Mouse (Mus musculus) CD8-positive naive resting alpha-beta T cell, adult 2 months (primary cell): ENCODE data around the gene Cstl1.
"Not testable (repeated sequence)": the region's sequence is repeated elsewhere in the genome, so short reads cannot be mapped to it uniquely, and the experiment has no call there.

Experiments
- DNase-seq, 2 experiments: peaks; one replicate each; pipeline ENCODE4 v3.0.0; 2022; ENCODE audit warnings: low read depth in 2 of 2, low spot score in 2 of 2

The Cstl1 gene

DNA sequence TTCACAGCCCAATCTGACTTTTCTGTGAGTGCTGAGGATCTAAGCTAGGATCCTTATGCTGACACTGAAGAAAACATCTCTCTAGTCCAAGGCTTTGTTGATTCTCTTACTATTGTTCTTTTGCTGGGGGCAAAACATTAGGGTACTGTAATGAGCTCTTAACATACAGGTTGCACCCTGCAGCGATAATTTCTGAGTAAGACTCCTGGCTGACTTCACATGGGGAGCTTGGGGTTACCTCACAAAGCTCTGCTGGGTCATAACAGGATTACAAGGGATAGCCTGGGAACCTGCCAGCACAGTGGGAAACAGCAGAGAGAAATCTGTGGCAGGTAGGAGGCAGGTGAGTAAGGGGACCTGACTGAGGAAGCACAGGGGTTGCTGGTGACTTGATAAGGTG is at the start of gene Cstl1:
Cstl1 (plus strand) TSS at position 301 of the 400 bp plus-strand sequence.
- DNase-seq, result no peak

DNA sequence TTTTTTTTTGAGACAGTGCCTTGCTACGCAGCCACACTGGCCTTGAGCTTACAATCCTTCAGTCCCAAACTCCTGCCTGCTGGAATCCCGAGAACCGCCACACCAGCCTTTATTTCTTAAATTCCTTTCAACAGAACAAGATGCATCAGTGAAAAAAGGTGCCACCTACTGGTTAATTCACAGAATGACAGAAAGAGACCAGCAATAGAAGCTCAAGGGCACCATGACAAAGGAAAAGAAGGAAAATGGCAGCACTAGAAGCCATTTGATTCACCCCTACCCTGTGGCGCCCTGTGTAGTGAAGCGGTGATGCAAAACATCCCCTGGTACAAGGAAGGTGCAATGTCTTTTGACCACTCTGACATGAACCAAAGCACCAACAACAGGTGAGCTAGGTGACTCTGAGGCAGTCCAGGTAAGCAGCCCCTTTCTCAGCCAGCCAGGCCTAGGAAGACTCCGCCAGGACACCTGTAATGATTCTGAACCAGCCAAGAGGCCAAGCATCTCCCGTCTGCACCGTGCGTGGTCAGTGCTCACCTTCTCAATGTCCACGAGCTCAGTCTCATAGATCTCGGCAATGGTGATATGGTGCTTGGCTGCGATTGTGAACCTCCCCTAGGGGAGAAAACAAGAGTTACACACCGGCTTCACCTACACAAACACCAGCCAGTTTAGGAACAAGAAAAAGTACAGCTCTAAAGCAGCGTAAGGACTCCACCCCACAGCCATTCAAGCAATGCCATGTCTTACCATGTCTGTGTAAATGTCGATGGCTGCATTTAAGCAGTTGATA is 43.6 kb upstream of the Cstl1 start:
- DNase-seq, result no peak

DNA sequence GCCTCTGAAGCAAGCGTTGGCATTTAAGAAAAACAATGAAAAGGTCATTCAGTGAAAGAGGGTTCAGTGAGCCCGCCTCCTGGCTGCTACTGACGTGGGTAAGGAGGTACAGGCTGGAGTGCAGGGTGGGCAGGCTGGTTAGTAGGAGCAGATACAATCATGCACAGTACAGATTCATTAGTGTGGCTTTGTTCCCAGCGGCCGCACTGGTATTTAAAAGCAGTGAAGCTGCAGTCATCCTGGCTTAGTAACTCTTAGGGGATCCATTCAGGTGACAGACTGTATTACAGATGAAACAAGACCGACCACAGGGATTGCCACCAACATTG is 43.0 kb upstream of the Cstl1 start:
- DNase-seq, result no peak

DNA sequence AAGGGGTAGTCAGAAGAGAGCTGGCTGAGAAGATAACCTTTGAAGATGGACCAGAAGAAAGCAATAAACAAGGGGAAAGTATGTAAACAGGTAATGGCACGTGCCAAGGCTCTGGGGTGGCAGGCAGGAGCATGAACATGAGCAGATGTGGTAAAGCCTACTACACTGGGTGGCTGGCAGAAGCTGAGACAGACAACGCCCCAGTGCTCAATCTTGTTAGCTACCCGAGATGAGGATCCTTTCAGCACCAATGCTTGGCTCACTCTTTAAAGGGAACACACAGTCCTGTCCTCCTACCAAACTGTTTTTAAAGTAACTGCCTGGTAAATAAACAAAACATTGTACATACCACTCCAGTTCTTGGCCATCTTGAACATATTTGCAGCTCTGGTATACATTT is 37.8 kb upstream of the Cstl1 start:
- no peak for DNase-seq

DNA sequence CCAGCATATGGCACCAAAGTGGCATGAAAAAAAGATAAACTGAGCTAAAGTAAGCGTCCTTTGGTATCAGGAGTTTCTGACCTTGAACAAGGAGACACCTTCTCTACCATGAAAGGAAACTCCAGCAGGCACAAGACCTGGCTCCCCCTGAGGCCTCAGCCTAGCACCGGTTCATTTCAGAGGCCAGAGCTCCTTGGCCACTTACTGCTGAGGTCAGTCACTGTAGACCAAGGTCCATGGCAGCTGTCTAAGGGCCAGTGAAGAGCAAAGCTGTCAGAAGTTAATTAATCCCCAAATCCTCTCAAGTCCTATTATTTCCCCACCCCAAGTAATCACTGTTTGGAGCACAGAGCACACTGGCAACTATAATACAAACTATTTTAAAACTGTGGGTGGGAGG is 33.1 kb upstream of the Cstl1 start:
- DNase-seq, result no peak

DNA sequence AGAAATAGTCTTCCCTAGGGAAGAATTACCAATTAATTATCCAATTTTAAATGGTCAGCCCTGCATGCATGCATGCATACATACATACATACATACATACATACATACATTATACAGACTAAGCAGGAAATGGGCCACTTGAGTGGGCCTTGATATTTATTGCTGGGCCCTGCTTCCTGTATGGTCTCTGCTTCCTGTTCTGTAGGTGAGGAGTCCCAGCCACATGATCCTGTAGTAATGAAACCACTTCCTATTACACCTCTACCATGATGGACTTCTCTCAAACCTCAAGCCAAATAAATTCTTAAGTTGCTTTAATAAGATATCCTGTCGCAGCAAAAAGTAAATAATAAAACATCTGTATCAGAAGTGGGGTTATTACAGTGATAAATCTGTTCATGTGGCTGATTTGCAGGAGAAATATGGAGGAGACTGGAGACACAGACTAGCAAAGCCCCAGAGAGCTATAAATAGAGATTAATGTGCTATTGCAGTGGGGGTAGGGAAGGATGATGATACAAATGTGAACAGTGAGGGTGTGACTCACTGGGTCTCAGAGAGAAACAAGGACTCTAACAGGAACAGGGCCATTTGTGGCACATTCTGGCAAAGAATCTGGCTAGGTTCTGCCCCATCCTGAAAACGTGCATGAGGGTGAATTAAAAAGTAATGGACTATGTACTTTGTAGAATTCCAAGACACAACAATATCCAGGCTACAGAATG is 30.7 kb upstream of the Cstl1 start:
- DNase-seq, result no peak

DNA sequence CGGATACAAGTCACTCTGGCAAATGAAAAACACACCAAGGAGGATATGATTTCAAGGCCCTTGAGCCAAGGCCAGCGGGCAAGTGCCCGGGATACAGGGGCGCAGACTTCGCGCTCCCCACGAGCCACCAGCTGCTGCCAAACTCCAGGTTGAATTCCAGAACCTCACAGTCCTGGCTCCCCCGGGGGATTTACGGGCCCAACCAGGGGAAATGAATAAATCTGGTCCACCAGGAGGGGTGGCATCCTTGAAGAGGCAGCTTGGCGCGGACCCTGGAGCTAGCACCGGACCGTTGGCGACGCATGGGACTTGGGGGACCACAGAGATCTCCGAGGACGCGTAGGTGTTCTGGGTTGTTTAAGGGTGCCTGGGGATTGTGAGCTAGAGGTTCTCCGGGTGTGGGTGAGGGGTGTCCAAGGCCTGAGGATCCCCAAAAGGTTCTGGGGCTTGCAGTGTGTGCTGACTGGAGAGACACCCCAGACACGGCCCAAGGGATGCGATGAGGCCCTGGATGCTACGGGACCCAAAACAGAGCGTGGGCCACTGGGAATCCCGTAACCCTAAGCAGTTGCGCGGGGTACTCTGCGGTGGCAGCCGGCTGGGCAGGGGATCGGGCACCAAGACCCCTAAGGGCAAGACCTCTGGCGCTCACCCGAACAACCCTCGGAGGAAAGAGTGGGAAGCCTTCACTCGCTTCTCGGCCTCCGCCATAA is 18.4 kb upstream of the Cstl1 start:
- peak in 1 of 2 experiments; percentile 2 for DNase-seq

DNA sequence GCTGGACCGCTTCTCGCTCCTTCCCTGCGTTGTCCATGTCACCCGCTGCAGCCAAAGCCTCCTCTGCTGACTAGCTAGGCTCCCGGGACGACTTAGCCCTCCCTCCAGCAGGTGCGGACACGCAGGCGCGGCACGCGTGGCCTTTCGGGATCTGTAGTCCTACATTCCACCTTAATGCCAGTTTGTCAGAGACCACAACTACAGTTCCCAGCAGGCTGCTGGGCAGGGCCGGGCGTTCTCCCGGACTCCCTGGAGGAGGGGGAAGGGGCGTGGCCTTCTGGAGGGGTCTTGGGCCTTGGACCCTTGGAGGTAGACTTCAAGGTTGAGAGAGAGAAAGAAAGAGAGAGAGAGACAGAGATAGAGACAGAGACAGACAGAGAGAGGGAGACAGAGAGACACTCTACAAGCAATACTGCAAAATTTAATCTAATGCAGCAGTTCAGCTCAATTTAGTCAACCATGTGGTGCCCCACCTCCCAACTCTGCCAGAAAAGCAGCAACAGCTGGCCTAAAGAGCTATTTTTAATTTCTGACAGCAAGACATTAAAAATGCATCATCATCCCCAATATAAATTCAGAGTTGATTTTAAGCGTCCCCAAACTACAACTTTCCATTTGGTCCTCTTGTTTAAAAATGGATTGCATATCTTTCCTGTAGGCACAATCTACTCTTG is 17.7 kb upstream of the Cstl1 start, which contains the start of gene Napb:
Napb (minus strand) TSS at position 141 of the 674 bp plus-strand sequence.
- DNase-seq, result peak; percentile 38 to 45

DNA sequence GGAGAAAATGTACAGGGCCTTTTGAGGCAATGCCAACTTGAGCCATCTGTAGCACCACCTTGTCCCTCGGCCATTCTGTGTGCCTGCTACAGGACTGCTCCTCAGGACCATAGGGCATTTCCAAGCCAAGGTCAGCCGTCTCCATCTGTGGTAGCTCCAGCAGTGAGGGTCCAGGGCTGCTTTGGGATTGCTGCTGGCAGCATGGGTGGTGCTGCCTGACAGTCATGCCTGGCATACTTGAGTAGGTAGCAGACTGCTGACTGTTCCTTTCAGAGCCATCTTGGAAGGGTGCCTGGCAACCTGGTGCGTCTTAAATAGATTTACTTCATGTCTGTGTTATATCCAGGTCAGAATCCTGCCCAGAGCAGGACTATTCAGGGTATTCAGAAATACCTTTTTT is 7.2 kb upstream of the Cstl1 start:
- no peak for DNase-seq

DNA sequence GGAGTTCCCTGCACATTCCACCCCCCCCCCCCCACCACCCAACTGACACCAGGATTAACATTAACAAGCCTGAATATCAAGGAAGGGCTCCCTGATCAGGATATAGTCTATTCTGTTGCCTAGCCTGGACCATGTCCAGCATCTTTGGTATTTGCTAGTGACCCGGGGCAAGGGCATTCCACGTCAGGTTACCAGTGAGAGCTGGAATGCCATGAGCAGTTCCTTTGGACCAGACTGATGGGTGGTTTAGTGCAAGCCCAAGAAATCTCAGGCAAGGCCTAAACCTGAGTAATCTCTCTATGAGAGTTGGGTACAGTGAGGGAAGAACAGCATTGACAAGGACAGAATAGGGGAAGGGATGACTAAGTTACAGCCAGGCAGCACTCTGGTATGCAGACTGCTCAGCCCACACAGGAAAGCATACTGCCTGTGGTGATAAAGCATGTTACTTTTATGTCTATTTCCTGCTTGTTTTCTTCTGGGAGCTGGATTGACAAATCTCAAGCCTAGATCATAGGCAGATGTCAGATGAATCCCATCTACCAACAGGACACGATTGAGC is 6.2 kb upstream of the Cstl1 start:
- no peak for DNase-seq

DNA sequence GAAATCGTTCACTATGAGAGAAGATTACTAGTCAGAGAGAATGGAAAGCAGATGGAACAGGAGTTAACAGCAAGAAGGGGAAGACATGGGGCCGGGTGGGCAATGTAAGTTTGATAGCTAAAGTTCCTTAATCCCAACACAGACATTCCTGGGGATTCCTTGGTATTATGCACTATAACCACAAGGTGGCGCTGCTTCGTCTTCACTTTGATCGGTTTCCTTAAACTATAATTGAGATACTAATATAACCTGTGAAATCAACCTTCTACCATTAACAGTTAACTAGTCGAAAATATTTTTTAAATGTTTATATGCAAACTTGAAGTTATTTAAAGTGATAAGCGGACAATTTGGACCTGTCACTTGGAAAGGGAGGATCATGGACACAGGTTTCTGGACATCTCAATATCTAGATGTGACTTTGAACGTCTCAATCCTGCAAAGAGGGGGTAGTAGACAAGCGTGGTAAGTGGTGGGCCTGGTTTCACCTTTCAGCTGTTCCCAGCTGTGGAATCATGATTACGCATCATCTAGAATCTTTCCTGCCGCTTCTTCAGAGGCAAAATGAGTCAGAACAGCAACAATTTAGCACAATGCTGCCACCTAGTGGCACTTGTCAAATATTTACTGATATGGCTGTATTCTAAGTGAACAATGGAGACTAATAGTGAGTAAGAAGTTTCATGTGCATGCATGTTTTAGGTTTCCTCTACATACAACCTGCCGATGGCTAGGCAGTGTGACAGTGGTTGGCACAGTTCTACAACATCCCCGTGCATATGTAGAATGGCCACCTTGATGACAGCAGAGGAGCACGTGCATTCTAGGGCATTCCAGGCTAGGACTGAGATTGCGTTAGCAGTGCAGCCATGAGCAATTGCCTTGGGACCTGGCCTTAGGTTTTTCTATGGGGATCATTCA is 2.0 kb downstream of the Cstl1 start:
- peak; percentile 48 to 63 for DNase-seq

DNA sequence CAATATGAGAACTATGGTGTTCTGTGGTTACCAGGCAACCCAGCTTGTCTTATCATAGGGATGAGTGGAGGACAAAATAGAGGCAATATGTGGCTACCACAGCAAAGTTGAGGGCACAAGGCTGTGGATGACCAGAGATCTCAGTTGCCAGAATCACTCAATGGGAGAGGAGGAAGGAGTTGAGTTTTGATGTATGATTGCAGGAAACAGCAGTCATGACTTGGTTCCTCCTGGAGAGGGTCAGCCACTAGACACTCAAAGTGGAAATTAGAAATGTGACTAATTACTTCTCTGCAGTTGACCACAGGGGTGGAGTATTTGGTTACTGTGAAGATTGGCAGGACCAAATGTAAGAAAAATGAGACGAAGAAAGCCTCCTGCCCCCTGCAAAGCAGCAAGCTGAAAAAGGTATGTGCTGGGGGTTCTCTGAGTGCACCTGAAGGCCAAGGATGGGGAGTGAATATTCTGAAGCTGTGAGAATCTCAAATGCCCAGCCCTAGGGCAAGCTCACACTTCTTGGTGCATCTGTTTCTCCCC is 4.2 kb downstream of the Cstl1 start:
- no peak for DNase-seq

DNA sequence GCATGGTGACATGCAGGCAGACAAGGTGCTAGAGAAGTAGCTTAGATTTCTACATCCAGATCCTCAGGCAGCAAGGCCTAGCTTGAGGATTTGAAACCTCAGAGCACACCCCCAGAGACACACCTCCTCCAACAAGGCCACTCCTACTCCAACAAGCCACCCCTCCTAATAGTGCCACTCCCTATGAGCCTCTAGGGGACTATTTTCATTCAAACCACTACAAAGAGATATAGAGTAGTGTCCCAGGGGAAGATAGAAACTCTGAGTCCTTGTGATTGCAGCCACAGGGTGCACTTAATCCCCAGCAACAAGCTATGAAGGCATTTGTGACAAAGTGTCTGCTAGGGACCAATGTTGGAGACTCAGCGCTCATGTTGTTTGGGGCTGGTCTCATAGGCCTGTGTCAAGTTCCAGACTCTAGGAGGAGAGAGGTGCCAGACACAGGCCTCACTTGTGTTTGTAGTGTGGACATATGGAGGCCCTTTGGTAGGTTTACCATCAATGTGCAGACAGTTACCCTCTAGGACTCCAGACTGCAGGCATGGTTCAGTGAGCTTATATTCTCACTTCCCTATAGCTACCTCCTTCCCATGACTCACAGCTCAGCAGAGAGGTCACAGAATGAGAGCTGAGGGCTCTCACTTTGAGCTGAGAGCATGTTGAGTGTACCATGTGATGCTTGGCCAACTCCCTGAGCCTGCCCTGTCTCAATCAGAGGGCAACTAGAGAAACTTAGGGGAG is 13.7 kb downstream of the Cstl1 start:
- no peak for DNase-seq

DNA sequence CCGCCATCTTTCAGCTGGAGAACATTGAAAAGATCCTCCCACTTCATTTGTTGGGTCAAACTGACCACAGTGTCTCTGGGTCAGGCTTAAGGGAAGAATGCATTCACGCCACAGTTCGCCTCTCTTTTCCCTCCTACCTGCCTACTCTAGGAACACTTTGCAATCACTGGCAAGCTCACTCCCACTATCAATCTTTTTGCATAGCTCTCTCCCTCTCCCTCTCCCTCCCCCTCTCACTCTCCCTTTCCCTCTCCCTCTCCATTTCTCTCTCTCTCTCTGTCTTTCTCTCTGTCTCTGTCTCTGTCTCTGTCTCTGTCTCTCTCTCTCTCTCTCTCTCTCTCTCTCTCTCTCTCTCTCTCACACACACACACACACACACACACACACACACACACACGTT is 21.2 kb downstream of the Cstl1 start, which contains the start of gene Cst11:
Cst11 (minus strand) TSS at position 101 of the 400 bp plus-strand sequence.
- DNase-seq, result not testable (repeated sequence)

DNA sequence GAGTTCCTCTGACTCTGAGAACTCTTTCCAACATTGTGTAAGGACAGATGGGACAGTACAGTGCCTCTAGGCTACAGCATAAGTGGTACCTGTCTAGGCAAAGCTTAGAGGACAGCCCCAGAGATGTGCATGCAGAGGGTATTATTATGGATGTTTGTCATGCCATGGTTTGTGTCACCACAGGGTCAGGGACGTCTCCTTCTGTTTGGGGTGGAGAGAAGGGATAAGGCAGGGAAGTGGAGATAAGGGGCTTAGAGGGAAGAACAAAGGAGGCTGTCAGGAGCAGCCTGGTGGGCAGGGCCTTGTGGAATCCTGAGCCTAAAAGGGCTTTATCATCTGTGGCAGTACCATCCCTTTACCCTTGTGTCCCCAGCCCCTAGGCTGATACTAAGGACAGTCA is 31.6 kb downstream of the Cstl1 start, which contains the start of gene 8030411F24Rik:
8030411F24Rik (plus strand) TSS at position 301 of the 400 bp plus-strand sequence.
- no peak for DNase-seq

DNA sequence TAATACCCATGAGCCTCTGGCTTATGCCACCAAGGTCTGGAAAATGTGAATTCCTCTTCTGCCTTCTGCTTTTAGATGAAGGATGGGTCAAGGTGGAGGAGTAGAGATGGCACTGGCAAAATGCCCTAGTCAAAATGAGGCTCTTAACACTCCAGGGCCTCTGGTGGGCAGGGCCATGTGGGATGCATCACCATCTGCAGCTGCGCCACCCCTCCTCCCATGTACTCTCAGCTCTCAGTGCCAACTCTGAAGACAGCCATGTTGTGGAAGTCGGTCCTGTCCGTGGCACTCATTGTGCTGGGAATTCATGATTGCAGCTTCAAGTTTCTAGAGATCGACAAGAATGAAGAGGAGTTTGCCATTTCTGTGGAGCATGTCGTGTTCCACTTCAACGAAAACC is 39.0 kb downstream of the Cstl1 start, which contains the start of gene Cst12:
Cst12 (plus strand) TSS at position 220 of the 400 bp plus-strand sequence.
- DNase-seq, result no peak

DNA sequence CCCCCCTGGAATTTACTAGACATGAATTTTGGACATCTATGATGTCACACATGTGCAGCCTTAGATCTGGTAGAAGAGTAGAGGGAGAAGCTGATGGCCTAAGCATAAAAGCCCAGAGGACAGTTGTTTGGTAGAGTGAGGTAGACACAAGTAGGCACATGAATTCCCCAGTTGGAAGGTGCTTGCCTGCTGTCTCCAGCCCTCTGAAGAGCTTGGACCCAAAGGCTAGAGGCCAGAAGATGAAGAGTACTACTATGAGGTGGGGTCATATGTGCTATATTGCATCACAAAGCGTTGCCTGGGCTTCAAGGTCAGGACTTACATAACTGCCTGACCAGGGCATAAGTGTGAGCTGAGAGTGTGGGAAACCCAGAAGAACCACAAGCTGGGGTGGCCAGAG is 48.3 kb downstream of the Cstl1 start, which contains the start of gene Cst8:
Cst8 (plus strand) TSS at position 301 of the 400 bp plus-strand sequence.
- no peak for DNase-seq

DNA sequence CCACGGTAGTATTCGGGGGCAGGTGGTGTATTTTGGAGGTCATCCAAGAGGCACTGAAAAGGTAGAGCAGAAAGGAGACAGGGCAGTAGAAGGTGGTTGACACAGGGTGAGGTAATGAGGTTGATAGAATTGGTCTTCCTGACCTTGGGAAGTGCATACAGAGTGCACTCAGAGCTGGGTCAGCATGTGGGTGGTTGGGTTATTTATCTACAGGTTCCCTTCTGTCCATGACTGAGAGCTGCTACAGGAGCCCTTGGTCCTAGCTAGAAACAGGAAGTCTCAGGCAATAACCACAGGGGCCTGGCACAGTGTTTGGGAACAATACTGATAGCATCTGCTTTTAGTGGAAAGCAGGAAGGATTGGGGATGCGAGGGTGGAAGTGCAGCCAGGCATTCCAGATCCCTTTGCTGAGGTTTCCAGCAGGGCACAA is 51.3 kb downstream of the Cstl1 start:
- DNase-seq, result no peak
